Mouse (Mus musculus) cerebellum, postnatal 25 days (tissue): Measurements from ENCODE around the gene Agtrap.

Experiments
- DNase-seq, 2 experiments: peaks; one replicate each; pipeline ENCODE4 v3.0.0; 2021; ENCODE audit warnings: mixed read lengths in 2 of 2

Gene Agtrap

DNA sequence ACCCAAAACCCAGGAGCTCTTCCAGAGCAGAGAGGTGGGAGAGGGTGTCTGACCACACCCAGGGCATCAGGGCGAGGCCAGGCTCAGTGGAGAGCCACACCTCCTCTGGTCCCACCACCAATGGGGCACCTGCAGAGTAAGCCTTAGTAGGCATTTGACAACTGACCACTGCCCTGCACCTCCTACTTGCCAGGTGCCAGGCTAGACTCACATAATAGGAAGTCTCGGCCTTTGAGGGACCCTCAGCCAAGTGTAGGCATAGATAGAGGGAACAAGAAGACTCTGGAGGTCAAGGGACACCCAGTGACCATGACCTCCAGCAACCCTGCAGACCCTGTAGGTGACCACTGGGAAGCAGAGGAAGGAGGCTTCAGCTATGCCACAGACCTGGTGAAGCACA, 43.7 kb downstream of the Agtrap start:
- DNase-seq = no peak

DNA sequence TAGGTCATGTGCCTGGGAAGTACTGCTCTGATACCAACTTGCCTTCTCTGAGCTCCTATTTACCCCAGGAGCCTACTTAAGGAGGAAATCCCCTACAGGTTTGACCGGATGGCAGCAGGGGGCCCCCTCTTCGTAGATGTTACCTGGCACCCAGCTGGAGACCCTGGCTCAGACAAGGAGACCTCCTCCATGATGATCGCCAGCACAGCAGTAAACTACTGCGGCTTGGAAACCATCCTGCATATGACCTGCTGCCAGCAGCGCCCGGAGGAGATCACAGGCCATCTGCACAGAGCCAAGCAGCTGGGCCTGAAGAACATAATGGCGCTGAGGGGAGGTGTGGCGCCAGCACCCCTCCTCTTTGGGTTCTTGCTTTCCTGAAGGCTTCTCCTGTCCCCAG, 44.5 kb downstream of the Agtrap start:
- DNase-seq = peak; percentile 25 to 43

DNA sequence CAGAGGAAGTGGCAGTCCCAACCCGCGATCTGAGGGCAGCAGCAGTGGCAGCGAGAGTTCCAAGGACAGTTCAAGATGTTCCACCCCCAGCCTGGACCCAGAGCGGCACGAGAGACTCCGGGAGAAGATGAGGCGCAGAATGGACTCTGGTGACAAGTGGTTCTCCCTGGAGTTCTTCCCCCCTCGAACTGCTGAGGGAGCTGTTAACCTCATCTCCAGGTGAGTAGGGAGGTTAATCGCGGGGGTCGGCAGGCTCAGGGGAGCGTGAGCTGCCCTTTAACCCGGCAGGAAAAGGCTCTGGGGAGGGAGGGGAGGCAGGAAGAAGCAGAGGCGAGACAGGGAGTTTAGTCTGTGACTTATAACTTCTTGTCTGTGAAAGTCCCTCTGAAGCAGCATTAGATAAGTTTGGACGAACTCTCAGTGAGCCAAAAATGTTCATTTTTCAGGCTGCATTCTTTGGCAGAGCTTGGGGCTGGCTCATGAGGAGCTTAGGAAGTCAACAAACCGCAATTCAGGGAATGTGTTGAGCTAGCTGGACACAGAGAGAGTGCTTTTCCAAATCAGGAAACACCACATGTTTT, 46.1 kb downstream of the Agtrap start:
- no peak for DNase-seq

DNA sequence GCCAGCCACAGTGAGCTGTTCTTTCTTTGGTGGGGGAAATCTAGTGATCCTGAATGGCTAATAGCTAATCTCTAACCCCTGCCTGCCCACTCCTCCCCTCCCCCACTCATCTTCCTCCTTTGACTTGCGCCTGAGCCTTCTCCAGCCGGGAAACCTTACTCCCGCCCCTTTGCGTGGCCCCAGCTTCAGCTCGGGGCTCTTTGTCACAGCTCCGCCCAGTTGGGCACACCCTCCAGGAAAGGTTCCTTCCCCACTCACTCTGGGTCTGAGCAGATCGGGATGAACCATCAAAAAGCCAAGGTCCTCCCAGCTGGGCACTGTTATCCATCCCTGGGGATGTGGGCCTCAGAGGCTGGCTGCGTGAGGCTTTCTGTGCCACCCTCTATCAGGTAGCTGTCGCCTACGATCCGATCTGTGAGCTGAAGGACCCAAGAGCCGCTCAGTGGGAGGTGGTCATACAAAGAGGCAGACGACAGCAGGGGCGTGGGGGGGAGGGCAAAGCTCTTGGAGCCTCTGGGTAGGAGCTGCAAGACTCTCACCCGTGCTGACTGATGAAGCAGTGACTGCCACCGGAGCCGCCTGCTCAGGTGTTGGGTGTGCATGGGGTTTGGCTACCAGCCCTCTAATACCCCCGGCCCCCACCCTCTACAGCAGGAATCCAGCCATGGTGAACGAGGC, 46.8 kb downstream of the Agtrap start:
- peak; percentile 50 to 67 for DNase-seq

DNA sequence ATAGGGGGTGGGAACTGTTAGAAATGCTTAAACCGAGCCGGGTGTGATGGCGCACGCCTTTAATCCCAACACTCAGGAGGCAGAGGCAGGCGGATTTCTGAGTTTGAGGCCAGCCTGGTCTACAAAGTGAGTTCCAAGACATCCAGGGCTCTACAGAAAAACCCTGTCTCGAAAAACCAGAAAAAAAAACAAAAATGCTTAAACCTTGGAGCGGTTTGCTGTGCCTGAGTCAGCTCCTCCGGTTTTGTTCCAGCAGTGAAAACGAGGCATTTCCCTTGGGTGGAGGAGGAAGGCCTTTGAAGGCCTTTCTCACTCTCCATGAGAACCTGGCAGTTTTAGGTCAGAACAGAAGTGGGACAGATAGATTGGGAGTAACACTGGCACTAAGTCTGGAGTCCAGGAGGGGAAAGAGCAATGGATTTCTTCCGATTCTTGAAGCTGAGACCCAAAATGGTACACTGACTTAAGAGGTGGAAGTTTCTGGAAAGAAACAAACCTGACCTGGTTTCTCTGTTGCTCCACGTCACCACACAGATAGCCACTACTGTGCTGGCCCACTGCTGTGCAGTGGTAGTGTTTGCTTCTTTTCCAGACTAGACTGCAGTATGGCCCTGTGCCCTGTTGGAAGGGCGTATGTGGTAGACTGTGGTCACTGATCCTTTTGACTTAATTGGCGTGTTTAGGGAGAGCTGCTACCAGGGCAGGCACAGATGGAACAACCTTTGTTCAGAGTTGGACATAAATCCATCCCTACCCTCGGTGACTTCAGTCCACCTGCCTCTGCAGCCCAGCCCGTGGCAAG, 47.6 kb downstream of the Agtrap start:
- peak in 1 of 2 experiments; percentile 36 for DNase-seq

DNA sequence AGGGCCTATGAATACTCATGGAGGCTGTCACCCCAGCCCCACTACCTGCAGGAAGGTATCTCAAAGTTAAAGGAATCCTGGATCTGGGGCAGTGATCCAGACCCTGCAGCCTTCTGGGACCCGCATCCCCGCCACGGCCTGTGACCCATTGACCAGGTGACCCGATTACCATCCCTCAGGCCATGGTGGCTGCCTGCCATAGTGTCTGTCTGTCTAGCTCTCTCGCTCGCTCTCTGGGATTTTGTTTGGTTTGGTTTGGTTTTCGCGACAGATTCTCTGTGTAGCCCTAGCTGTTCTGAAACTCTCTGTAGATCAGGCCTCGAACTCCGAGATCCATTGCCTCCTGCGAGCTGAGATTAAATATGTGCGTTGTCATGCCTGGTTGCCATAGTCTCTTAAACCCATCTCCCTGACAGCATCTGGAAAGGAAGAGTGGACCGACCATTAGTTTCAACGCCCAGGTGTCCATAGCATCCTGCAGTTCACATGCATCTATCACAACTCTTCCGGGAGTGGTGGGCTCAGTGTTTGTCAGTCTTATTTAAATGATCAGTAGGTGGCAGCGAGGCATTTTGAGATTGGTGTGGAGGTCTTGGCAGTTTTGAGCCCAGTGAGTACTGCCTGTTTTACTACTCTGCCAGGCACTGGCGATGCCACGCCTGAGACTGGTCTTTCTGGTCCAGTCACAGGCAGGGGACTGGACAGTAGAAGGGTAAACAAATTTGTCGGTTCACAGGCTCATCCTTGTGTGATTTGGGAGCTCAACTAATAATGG, 48.4 kb downstream of the Agtrap start:
- peak in 1 of 2 experiments; percentile 26 for DNase-seq

DNA sequence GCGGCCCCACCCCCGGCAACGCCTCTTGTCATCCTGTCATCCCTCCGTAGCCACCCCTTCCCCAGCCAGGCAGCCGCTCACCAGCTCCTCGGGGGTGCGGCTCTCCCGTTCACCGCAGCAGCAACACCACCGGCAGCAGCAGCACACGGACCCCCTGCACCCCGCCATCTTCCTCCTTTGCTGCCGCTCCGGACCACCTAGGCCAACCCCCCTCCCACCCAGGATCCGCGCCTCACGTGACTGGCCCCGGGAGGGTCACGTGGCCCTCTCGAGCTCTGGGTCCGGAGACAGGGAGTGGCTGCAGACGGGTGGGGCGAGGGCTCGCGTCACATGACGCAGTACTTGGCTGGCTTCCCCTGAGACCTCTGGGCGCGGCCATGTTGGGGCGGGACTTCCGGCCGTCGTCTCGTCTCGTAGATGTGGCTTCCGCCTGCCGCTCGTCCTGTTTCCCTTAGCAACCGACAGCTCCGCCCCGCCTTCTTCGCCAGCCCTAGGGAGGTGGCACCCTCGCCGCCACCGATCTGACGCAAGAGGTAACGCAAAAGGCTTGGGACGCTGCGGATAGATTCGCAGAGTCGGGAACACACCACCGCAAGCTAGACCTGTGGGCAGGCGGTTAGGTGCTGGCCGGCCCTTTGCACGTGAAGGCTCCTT, 49.1 kb downstream of the Agtrap start, which contains the start of the genes Clcn6 and Mthfr:
Clcn6 (minus strand) TSS at position 222 of the 654 bp plus-strand sequence.
Mthfr (plus strand) TSS at position 478 of the 654 bp plus-strand sequence.
- peak; percentile 100 for DNase-seq

DNA sequence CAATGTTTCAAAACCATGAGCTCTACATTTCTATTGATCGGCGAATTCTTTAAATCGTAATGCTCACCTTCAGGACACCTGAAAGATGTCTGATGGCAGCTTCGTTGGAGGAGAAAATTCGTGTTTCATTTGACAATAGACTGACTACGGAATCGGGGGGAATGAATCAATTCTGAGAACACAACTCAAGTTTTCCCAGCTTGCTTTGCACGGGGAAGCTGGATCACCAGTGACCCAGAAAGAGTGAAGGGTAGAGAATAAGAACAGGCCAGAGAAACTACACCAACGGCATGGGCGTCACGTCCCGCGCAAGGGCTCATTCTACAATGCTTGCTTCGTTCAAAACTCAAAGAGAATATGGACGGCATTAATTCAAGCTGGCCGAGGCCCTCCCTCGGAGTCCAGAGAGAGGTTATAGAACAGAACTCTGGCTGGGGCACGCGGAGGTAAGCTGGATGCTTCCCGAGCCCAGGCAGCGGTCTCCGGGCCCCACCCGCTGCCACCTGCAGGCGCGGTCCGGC, 49.7 kb downstream of the Agtrap start:
- DNase-seq = no peak

DNA sequence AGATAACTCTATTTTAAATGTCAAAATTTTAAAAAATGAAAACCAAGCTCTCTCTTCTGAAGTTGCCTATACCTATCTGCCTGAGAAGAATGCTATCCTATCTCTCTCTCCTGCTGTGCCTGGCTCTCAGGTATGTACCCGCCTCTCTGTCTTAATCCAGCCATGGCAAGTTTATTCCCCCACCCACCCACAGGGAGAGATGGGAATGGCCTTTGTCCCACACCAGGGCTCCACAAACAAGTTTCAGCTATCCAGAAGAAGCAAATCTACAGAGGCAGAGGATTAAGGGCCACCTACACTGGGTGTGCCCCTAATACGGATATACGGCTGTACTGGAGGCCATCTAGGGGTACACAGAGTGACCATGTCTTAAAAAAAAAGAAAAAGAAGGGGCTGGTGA, 52.4 kb downstream of the Agtrap start:
- no peak for DNase-seq

DNA sequence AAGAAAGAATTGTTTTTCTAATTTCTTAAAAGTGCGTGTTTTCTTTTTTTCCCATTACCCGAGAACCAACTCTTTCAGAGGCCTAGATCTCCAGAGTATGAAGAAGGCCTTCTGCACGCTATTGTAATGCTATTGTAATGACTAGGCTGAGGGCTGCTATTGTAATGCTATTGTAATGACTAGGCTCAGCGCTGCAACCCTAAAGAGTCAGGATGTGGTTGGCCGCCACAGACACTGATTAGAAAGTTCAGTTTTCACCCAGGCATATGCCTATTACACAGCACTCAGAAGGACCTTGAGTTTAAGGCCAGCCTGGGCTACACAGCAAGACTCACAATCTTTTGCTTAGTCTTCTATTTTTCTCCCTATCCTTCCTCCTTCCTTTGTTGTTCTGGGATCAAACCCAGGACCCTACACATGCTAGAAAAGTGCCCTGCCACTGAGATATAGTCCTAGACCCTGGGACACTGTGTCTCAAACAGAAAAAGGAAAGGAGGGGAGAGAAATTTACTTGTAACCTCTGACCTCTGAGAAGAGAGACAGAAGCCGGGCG, 53.9 kb downstream of the Agtrap start:
- DNase-seq = no peak

DNA sequence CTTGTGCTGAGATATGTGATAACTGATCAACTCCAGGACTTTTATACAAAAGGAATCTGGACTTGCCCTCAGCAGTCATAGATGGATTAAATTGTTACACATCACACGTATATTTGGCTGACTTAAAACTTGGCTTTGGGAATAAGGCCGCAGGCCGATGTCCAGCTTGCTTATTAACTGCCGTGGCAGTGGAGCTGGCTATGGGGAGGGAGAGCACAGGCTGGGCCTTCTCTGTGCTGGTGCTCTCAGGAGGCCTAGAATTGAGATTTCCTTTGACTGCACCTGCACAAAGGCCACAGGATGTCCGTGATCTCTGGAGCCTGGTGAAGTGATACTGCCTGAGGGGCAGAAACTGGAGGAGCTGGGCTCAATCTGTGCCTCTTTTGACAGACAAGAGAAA, 57.3 kb downstream of the Agtrap start:
- DNase-seq = no peak

DNA sequence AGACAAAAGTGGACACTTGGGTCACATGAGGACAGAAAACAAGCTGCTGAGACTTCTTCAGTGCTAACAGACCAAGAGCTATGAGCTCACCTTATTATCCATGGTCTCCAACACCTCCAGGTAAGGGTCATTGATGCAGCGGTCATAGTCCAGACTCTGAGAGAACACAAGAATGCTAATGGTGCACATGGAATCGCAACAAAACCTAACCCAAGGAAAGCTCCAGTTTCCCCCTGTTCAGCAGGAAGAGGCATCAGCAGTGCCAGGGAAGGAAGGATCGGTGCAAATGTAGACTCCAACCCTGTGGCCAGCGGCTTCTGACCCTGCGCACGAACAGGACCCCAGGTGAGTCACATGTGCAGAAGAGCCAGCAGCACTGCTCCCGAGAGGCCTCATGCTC, 58.5 kb downstream of the Agtrap start:
- DNase-seq = no peak
